Mouse (Mus musculus) spleen, adult 18-20 months (tissue): ENCODE results near the gene Dusp3.
A peak's percentile ranks its signal among the peaks of the same experiment; 100 is the strongest.

Source experiments
- DNase-seq, 2 experiments: peaks; one replicate each; pipeline ENCODE4 v3.0.0; 2022; ENCODE audit warnings: mixed read lengths in 2 of 2

Dusp3 gene

DNA sequence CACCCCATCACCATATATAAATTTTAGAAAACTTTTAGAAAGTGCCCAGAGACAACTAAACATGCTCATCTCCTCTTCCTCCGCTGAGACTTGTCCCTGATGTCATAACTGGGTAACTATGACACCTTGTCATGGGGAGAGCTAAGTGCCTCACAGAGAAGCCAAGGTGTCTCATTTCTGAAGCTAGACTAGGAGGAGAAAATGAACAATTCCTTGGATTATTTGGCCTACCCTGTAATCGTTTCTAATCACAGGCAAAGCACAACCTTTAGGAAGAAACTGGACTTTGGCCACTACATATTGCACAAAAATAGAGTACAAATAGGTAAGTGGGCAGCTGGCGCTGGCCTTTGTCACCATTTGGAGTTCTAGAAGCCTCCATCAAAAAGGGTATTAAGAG, at the start of gene Dusp3:
Gene Dusp3 (minus strand): TSS at position 101 of the 400 bp plus-strand sequence.
- DNase-seq, result no peak

GRCm38 (mm10) chr11:102036336-102036735, 49.5 kb upstream of the Dusp3 start:
- no peak for DNase-seq

- no peak for DNase-seq
These were observed 48.7 kb upstream of the Dusp3 start for GRCm38 (mm10) chr11:102035456-102035960.

DNA sequence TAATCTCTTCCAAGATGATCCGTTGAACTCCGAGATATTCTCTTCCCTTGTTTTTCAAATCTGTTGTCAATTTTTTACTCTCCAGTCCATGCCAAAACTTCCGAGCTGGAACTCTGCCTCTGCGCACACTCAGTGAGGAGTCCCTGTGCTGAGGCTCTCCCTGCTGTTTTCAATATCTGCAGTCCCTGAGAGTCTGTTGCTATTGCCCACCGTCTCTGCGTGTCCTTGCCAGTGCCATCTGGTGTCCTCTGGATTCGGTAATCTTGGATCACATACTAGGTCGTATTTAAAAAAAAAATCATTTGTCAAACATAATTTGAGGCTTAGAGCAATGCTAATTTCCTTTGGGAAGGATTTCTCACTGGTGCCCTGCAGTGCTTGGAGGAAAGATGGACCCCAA, 48.1 kb upstream of the Dusp3 start:
- DNase-seq, result no peak

DNA sequence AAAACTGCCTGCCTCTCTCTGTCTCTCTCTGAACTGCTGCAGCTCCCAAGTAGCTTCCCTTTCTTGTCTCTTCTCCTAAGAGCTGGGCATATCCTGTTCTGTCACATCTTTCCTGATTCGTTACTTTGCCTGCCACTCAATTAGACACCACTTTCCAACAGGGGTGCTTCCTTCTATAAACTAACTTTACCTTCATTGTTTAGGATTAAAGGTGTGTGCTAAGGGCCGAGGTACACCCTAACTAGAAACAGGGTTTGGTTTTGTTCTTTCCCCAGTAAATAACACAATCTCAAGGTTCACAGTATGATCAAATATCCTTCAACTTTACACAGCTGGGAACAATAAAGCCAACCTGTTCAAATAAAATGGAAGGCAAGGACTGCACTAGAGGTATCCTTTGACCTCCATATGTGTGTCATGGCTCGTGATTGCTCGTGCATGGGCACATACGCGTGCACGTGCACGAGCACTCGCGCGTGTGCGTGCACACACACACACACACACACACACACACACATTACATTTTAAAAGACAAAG, 46.3 kb upstream of the Dusp3 start:
- no peak for DNase-seq

DNA sequence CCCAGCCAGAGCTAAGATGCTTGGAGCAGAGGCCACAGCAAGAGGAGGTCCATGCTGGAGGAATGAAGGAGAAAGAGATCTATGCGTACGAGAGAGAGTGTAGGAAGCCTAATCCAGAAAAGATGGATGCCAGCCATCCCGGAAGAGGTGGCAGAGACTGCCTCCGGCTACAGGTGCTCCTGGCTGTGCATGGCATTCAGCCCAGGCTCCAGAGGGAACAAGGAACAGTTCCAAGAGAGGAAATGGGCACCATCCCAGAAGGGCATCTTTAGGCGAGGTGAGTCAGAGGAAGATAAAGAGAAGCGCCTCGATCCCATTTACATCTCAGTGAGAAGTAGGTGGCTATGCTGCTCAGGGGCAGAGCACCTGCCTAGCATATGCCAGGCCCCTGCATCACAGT, 44.3 kb upstream of the Dusp3 start:
- no peak for DNase-seq

GRCm38 (mm10) chr11:102029966-102030365, 43.2 kb upstream of the Dusp3 start:
- DNase-seq, result no peak

- DNase-seq, result no peak
These were observed 42.5 kb upstream of the Dusp3 start for GRCm38 (mm10) chr11:102029304-102029703.

GRCm38 (mm10) chr11:102028087-102028816, 41.4 kb upstream of the Dusp3 start, which contains the start of gene Mpp3:
TSS of gene Mpp3 (minus strand) at chr11:102028461.
- no peak for DNase-seq

GRCm38 (mm10) chr11:102027361-102028017, 40.7 kb upstream of the Dusp3 start:
- no peak for DNase-seq

DNA sequence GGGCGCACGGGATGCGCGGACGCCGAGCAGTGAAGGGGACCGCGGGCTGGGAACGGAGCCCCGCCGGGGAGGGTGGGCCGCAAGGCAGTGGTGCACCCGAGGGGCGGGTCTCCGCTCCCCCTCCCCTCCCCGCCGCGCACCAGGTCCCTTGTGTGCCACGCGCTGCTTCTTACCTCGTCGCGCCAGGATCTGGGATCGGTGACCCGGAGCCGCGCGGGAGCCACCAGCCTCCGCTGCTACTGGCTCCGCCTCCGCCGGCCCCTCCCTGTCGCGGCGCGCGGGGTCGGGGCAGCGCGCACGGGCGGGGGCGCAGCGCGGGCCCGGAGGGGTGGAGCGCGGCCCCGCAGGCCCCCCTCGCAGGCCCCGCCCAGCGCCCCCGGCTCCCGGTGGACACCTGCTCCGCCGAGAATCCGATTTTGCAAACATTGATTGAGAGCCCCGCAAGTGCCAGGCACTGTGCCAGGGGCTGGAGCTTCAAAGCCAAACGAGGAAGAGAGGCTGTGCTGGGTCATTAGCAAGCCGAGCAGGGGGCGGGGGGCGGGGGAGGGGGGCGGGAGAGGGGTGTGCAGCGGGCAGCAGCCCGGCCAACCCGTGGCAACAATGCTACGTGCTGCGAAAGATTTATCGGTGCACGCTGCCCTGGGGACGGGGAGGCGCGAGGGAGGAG, 40.0 kb upstream of the Dusp3 start:
- peak in 1 of 2 experiments; percentile 16 for DNase-seq

DNA sequence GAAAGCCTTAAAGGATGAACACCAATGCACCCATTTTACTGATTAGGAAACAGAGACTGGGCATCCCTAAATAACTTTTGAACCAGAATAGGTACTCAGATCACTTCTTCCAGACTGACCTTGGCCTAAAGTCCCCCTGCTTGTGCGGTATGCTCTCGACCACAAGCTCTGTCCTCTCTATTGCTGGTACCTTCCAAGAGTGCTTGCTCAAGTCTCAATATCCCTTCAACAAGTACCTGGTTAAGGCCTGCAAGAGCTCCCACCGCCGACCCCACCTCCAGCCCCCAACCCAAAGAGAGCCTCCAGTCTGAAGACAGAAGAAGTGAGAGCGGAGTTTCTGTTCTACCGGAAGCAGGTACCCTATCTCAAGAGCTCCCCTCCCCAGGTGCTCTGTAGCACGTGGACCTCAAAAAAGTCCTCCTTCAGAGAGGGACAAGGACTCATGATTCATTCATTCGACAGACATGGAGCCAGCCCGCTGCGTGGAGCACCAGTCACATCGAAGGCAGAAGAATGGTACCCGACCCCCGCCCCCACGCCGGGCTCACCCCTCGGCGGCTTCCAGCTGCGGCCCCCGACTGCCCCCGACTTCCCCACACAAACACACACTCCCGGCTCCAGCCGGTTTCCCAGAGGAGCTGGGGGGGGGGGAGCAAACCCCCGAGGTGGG, 39.3 kb upstream of the Dusp3 start:
- DNase-seq, result no peak

DNA sequence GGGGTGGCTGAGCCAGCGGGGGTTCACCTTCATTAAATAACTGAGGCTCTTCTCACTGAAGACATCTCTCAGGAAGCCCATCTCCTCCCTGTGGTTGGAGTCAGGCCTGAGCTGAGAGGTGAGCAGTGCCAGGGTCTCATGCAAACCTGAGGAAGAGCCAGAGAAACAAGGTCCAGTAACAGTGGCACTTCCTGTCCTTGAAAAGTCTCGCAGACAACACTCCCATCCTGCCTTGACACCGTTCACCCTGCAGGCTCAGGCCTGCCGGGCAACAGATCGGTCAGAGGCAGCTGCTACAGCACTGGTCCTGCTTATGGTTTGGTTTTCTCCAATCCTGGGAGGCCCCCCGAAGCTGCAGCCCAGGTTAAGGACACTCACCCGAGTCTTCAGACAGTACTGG, 38.5 kb upstream of the Dusp3 start:
- DNase-seq, result no peak

- DNase-seq, result no peak
These were observed 38.1 kb upstream of the Dusp3 start for GRCm38 (mm10) chr11:102024875-102025274.

DNA sequence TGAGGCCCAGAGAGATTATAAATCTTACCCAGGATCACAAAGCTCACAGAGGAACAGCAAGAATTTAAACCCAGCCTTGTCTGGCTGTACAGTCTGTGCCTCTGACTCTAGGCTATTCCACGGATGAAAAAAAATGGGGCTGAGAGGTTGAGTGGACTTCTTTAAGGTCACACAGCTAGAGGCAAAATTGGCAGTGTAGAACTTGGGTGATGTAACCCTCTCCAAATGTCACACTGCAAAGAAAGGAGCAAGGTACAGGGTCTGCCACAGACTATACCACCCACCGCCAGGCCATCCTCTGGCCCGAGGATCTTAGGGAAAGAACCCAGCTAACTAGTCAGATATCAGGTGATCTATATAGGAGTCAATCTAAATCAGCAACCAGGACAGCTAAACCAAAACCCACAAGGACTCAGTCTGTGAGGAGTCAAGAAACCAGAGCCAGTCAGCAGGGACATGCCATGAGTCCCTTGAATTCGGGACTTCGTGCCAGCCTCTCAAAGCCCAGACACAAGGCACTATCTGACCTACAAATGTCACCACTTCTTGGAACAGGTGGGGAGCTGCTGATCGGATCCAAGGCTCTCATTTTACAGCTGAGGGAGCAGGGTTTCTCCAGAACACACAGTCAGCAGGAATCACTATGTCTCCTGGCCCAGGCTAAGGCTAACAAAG, 37.4 kb upstream of the Dusp3 start:
- no peak for DNase-seq

DNA sequence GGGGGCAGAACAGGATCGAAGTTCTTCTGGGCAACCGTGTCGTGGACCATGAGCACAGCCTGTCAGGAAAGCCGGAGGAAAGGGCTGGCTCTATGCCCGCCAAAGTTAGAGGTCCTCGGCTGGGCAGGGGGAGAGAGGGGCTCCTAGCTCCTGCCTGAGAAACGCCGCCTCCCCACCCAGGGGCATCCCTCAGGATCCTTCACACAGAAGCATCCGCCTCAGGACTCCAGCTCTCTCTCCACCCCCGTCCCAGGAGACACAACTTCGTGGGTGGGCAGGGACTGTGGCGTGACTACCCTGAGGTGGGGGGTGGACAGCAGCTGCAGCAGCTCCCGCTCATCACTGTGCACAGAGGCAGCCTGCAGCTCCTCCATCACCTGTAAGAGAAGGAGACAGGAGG, 36.6 kb upstream of the Dusp3 start:
- no peak for DNase-seq

GRCm38 (mm10) chr11:102021196-102021595, 34.4 kb upstream of the Dusp3 start:
- no peak for DNase-seq

DNA sequence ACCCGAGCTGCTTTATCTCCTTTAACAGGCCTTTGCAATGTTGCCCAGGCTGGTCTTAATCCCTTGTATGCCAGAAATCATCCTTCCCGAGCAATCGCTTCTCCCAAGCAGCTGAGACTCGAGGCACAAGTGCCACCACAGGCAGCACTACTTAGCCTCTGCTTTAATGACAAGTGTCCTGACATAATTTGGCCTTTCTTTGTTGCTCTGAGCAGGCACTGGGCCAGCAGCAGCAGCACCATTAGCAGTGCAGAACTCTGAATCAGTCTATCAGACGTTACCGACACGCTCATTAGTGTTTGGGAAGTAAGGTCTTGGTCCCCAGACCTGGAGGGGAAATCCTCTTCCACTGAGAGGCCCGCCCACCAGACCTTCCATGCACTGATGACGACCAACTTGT, 32.9 kb upstream of the Dusp3 start:
- no peak for DNase-seq

DNA sequence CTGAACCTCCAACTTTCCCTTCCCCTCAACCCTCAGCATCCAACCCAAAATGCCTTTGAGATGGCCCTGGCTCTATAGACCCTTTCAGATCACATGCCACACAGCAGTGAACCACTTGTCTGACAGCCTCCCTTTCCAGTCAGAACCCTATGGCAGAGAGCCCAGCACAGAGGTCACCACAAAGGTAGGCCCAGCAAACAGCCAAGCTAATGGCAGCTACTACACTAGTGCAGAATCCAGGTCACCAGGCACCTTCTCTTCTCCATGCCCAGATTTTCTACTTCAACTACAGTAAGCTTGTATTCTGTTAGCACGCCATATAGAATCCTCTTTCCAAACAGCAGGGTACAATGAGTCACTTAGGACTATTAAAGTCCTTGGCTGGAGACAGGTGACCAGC, 29.3 kb upstream of the Dusp3 start:
- no peak for DNase-seq

DNA sequence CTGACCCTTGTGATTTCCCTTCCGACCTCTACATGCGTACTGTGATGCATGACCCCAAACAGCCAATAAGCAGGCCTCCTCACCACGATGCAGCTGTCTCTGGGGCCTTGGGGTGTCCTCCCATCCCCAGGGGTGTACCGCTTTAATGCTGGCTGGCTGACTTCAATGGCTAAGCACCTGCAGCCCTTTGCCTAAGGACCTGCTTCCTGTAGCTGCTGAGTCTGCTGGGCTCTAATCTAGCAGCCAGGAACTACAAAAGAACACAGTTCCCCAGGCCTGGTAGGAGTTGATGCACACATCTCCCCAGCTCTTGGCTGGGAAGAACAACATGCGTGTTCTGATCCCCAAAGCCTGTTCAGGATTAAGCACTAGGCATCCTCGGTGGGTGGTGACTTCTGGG, 28.7 kb upstream of the Dusp3 start:
- no peak for DNase-seq

- no peak for DNase-seq
These were observed 26.4 kb upstream of the Dusp3 start for GRCm38 (mm10) chr11:102013201-102013600.

DNA sequence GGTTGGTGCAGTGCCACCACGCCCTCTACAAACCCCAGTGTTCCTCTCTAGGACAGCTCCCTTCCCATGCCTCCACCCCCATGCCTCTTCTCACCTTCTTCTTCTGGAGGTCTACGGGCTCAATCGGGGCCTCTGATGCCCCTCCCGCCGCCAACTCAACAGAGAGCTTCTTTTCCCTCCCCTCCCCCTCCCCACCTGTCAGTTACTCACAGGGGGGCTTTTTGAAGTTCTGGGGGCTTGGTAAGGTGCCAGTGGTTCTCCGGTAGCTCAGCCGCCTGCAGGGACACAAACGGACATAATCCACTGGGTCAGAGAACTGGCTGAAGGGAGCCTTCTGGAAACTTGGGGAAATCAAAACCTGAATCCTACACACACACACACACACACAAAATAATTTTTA, 24.7 kb upstream of the Dusp3 start:
- no peak for DNase-seq
